Mouse (Mus musculus) neural tube, embryonic 13.5 days (tissue): ENCODE data around the gene Znrd1as. TPM values are rescaled to one million over a fixed set of nuclear protein-coding genes. Genes with fewer than 3 reads are reported as not detected.
A peak's percentile ranks its signal among the peaks of the same experiment; 100 is the strongest.

Source experiments
- ATAC-seq: fragments of 200-750 bp; cut with Nextera tagmentation; 2 replicates; pipeline ENCODE4 v1.8.0; 2017; ENCODE audit warnings: low read depth, mild to moderate bottlenecking, moderate TSS enrichment, moderate library complexity
- H3K27ac ChIP-seq: fragments of 300-500 bp; sonication (generic); replicated peaks from 2 replicates; pipeline ENCODE4 v1.5.1; 2015; ENCODE audit warnings: moderate library complexity, mild to moderate bottlenecking, inconsistent platforms
- H3K27me3 ChIP-seq: fragments of 300-500 bp; sonication (generic); 2 replicates; pipeline ENCODE4 v1.6.1; 2015; ENCODE audit warnings: mild to moderate bottlenecking, inconsistent platforms
- H3K36me3 ChIP-seq: fragments of 300-500 bp; sonication (generic); 2 replicates; pipeline ENCODE4 v1.6.1; 2015; ENCODE audit warnings: mild to moderate bottlenecking, inconsistent platforms
- H3K4me1 ChIP-seq: fragments of 300-500 bp; sonication (generic); replicated peaks from 2 replicates; pipeline ENCODE4 v1.6.1; 2015; ENCODE audit warnings: inconsistent platforms
- H3K4me2 ChIP-seq: fragments of 300-500 bp; sonication (generic); 2 replicates; pipeline ENCODE4 v1.6.1; 2015; ENCODE audit warnings: inconsistent platforms, mild to moderate bottlenecking, moderate library complexity
- H3K4me3 ChIP-seq: fragments of 300-500 bp; sonication (generic); 2 replicates; pipeline ENCODE4 v1.5.1; 2015; ENCODE audit warnings: mild to moderate bottlenecking, inconsistent platforms
- H3K9ac ChIP-seq: fragments of 300-500 bp; sonication (generic); 2 replicates; pipeline ENCODE4 v1.6.1; 2015; ENCODE audit warnings: moderate library complexity, mild to moderate bottlenecking, inconsistent platforms
- H3K9me3 ChIP-seq: fragments of 300-500 bp; sonication (generic); 2 replicates; pipeline ENCODE4 v1.6.1; 2016; ENCODE audit warnings: inconsistent platforms
- WGBS: fragments of 180-500 bp; shearing (Covaris S2); methylation state at CpG from one replicate; pipeline ENCODE4 v1.1.7; 2015; 5-methylcytosine and 5-hydroxymethylcytosine counted together
- polyA plus RNA-seq: library from polyadenylated mRNA; unstranded; fragments of >200 nt; fragmentation: Nextera tagmentation; extraction: Ambion mirVana; gene quantifications from 2 replicates; pipeline ENCODE4 v1.2.1, GENCODE M21; 2015

Gene Znrd1as
- polyA plus RNA-seq: 5.8 and 6.4 TPM in 2 replicates

GRCm38 (mm10) chr17:36957999-36958743, at the start of gene Znrd1as, which contains the start of gene Znrd1:
Znrd1as (plus strand) TSS chr17:36958592.
Znrd1 (minus strand) TSS chr17:36958559.
- under 1% methylated on average over 46 of the region's 46 CpGs for WGBS
- peaks cover 13% of the 10 kb centered on the region; the same call in 1 of the 2 replicates for H3K36me3 ChIP-seq
- ATAC-seq: peak; percentile 97
- H3K9ac ChIP-seq: peak within 1 kb of the TSS; percentile 91
- H3K4me2 ChIP-seq: peak within 1 kb of the TSS; percentile 90
- H3K27me3 ChIP-seq: no peaks in the 10 kb centered on the region
- no peaks in the 10 kb centered on the region for H3K9me3 ChIP-seq
- H3K4me3 ChIP-seq: peak within 1 kb of the TSS; percentile 67
- H3K4me1 ChIP-seq: peaks cover 28% of the 10 kb centered on the region
- H3K27ac ChIP-seq: peak within 1 kb of the TSS; percentile 85

GRCm38 (mm10) chr17:36909802-36910201, 48.6 kb upstream of the Znrd1as start:
- Histone ChIP-seq H3K4me3 (no peak overlapping the region), H3K4me1 (no peaks in the 10 kb centered on the region), H3K36me3 (no peaks in the 10 kb centered on the region), H3K27ac (no peak overlapping the region), H3K27me3 (no peaks in the 10 kb centered on the region), H3K9ac (no peak overlapping the region), H3K4me2 (no peak overlapping the region), H3K9me3 (no peaks in the 10 kb centered on the region)
- 66% methylated on average over 4 of the region's 4 CpGs for WGBS
- ATAC-seq: no peak

- no peaks in the 10 kb centered on the region for H3K36me3 ChIP-seq
- ATAC-seq: no peak
- no peak overlapping the region for H3K4me3 ChIP-seq
- no peak overlapping the region for H3K27ac ChIP-seq
- H3K4me2 ChIP-seq: no peak overlapping the region
- 79% methylated on average over 2 of the region's 2 CpGs for WGBS
- no peaks in the 10 kb centered on the region for H3K4me1 ChIP-seq
- no peak overlapping the region for H3K9ac ChIP-seq
- H3K9me3 ChIP-seq: no peaks in the 10 kb centered on the region
- no peaks in the 10 kb centered on the region for H3K27me3 ChIP-seq
Observed at GRCm38 (mm10) chr17:36912031-36912430, 46.4 kb upstream of the Znrd1as start.

- H3K36me3 ChIP-seq: no peaks in the 10 kb centered on the region
- H3K4me2 ChIP-seq: no peak overlapping the region
- H3K9me3 ChIP-seq: no peaks in the 10 kb centered on the region
- WGBS: 10% methylated on average over 2 of the region's 2 CpGs
- 0 out of 2 replicates have a peak, but pooled peaks have one; percentile 47 for ATAC-seq
- no peak overlapping the region for H3K27ac ChIP-seq
- no peak overlapping the region for H3K9ac ChIP-seq
- H3K4me3 ChIP-seq: no peak overlapping the region
- no peaks in the 10 kb centered on the region for H3K4me1 ChIP-seq
- no peaks in the 10 kb centered on the region for H3K27me3 ChIP-seq
Observed at GRCm38 (mm10) chr17:36914108-36914507, 44.3 kb upstream of the Znrd1as start.

- no peaks in the 10 kb centered on the region for H3K9me3 ChIP-seq
- ATAC-seq: no peak
- no peaks in the 10 kb centered on the region for H3K4me1 ChIP-seq
- H3K9ac ChIP-seq: no peak overlapping the region
- no peak overlapping the region for H3K4me3 ChIP-seq
- no peaks in the 10 kb centered on the region for H3K27me3 ChIP-seq
- 15% methylated on average over 9 of the region's 9 CpGs for WGBS
- no peak overlapping the region for H3K4me2 ChIP-seq
- no peak overlapping the region for H3K27ac ChIP-seq
- H3K36me3 ChIP-seq: no peaks in the 10 kb centered on the region
Observed at GRCm38 (mm10) chr17:36915076-36915475, 43.3 kb upstream of the Znrd1as start.

- ATAC-seq: no peak
- Histone ChIP-seq H3K9me3 (no peaks in the 10 kb centered on the region), H3K36me3 (no peaks in the 10 kb centered on the region), H3K27ac (no peak overlapping the region), H3K27me3 (no peaks in the 10 kb centered on the region), H3K4me2 (no peak overlapping the region), H3K9ac (no peak overlapping the region), H3K4me1 (no peaks in the 10 kb centered on the region), H3K4me3 (no peak overlapping the region)
- 58% methylated on average over 15 of the region's 15 CpGs for WGBS
Observed at GRCm38 (mm10) chr17:36920239-36920638, 38.2 kb upstream of the Znrd1as start.

- no peaks in the 10 kb centered on the region for H3K27me3 ChIP-seq
- H3K4me1 ChIP-seq: no peaks in the 10 kb centered on the region
- H3K4me3 ChIP-seq: no peak overlapping the region
- H3K4me2 ChIP-seq: no peak overlapping the region
- H3K27ac ChIP-seq: no peak overlapping the region
- H3K36me3 ChIP-seq: no peaks in the 10 kb centered on the region
- H3K9me3 ChIP-seq: no peaks in the 10 kb centered on the region
- WGBS: 89% methylated on average over 4 of the region's 4 CpGs
- no peak overlapping the region for H3K9ac ChIP-seq
- no peak for ATAC-seq
Observed at GRCm38 (mm10) chr17:36922715-36923114, 35.7 kb upstream of the Znrd1as start.

GRCm38 (mm10) chr17:36923491-36923890, 34.9 kb upstream of the Znrd1as start:
- WGBS: 66% methylated on average over 4 of the region's 4 CpGs
- no peak overlapping the region for H3K4me2 ChIP-seq
- H3K27me3 ChIP-seq: no peaks in the 10 kb centered on the region
- H3K4me3 ChIP-seq: no peak overlapping the region
- H3K36me3 ChIP-seq: no peaks in the 10 kb centered on the region
- no peak overlapping the region for H3K9ac ChIP-seq
- H3K4me1 ChIP-seq: no peaks in the 10 kb centered on the region
- no peak for ATAC-seq
- no peak overlapping the region for H3K27ac ChIP-seq
- H3K9me3 ChIP-seq: no peaks in the 10 kb centered on the region

- WGBS: 68% methylated on average over 10 of the region's 10 CpGs
Observed at GRCm38 (mm10) chr17:36927496-36928120, 30.8 kb upstream of the Znrd1as start.

GRCm38 (mm10) chr17:36929236-36929932, 29.0 kb upstream of the Znrd1as start:
- no peak for ATAC-seq
- Histone ChIP-seq H3K4me3 (no peak overlapping the region), H3K4me1 (no peaks in the 10 kb centered on the region), H3K27me3 (no peaks in the 10 kb centered on the region), H3K4me2 (no peak overlapping the region), H3K9ac (no peak overlapping the region), H3K27ac (no peak overlapping the region), H3K36me3 (no peaks in the 10 kb centered on the region), H3K9me3 (no peaks in the 10 kb centered on the region)
- 83% methylated on average over 12 of the region's 12 CpGs for WGBS

More at GRCm38 (mm10) chr17:36927496-36928120, 30.8 kb upstream of the Znrd1as start:
- Histone ChIP-seq H3K27ac (no peak overlapping the region), H3K9ac (no peak overlapping the region), H3K4me1 (no peaks in the 10 kb centered on the region), H3K27me3 (no peaks in the 10 kb centered on the region), H3K4me3 (no peak overlapping the region), H3K36me3 (no peaks in the 10 kb centered on the region), H3K9me3 (no peaks in the 10 kb centered on the region), H3K4me2 (no peak overlapping the region)
- no peak for ATAC-seq

- ATAC-seq: no peak
- Histone ChIP-seq H3K27ac (no peak overlapping the region), H3K27me3 (no peaks in the 10 kb centered on the region), H3K9ac (no peak overlapping the region), H3K4me3 (no peak overlapping the region), H3K4me2 (no peak overlapping the region), H3K9me3 (no peaks in the 10 kb centered on the region), H3K36me3 (no peaks in the 10 kb centered on the region), H3K4me1 (no peaks in the 10 kb centered on the region)
- WGBS: 60% methylated on average over 6 of the region's 6 CpGs
Observed at GRCm38 (mm10) chr17:36930233-36930632, 28.2 kb upstream of the Znrd1as start.

GRCm38 (mm10) chr17:36931130-36931529, 27.3 kb upstream of the Znrd1as start:
- H3K27me3 ChIP-seq: no peaks in the 10 kb centered on the region
- H3K27ac ChIP-seq: no peak overlapping the region
- ATAC-seq: no peak
- H3K4me2 ChIP-seq: no peak overlapping the region
- no peaks in the 10 kb centered on the region for H3K36me3 ChIP-seq
- H3K4me1 ChIP-seq: no peaks in the 10 kb centered on the region
- no peak overlapping the region for H3K9ac ChIP-seq
- WGBS: 80% methylated on average over 4 of the region's 4 CpGs
- H3K9me3 ChIP-seq: no peaks in the 10 kb centered on the region
- H3K4me3 ChIP-seq: no peak overlapping the region
